Mouse (Mus musculus): ENCODE measurements around the gene Car10. TPM values are rescaled to one million over a fixed set of nuclear protein-coding genes. Genes with fewer than 3 reads are reported as not detected.

Gene Car10
- total RNA-seq, 1 experiment from 2014 or later, result not detected

GRCm38 (mm10) chr11:93137841-93138240 is 40.0 kb downstream of the Car10 start:
- no peak for ATAC-seq (replicated peaks in 1 of 2; ENCODE audit: insufficient read depth in 1 of 2, low FRiP score in 2 of 2, low TSS enrichment in 1 of 2, low read depth in 1 of 2, poor library complexity in 2 of 2, severe bottlenecking in 2 of 2)

GRCm38 (mm10) chr11:93141727-93142126 is 43.9 kb downstream of the Car10 start:
- ATAC-seq (replicated peaks in 1 of 2; ENCODE audit: insufficient read depth in 1 of 2, low FRiP score in 2 of 2, low TSS enrichment in 1 of 2, low read depth in 1 of 2, poor library complexity in 2 of 2, severe bottlenecking in 2 of 2), result no peak

GRCm38 (mm10) chr11:93144544-93144943 is 46.7 kb downstream of the Car10 start:
- no peak for ATAC-seq (replicated peaks in 1 of 2; ENCODE audit: insufficient read depth in 1 of 2, low FRiP score in 2 of 2, low TSS enrichment in 1 of 2, low read depth in 1 of 2, poor library complexity in 2 of 2, severe bottlenecking in 2 of 2)

GRCm38 (mm10) chr11:93154910-93155309 is 57.1 kb downstream of the Car10 start:
- ATAC-seq (replicated peaks in 1 of 2; ENCODE audit: insufficient read depth in 1 of 2, low FRiP score in 2 of 2, low TSS enrichment in 1 of 2, low read depth in 1 of 2, poor library complexity in 2 of 2, severe bottlenecking in 2 of 2), result no peak

GRCm38 (mm10) chr11:93172430-93172829 is 74.6 kb downstream of the Car10 start:
- no peak for ATAC-seq (replicated peaks in 1 of 2; ENCODE audit: insufficient read depth in 1 of 2, low FRiP score in 2 of 2, low TSS enrichment in 1 of 2, low read depth in 1 of 2, poor library complexity in 2 of 2, severe bottlenecking in 2 of 2)

- no peak for ATAC-seq (replicated peaks in 1 of 2; ENCODE audit: insufficient read depth in 1 of 2, low FRiP score in 2 of 2, low TSS enrichment in 1 of 2, low read depth in 1 of 2, poor library complexity in 2 of 2, severe bottlenecking in 2 of 2)
Measured at GRCm38 (mm10) chr11:93173533-93174308, 75.9 kb downstream of the Car10 start.

GRCm38 (mm10) chr11:93185477-93185876 is 87.6 kb downstream of the Car10 start:
- ATAC-seq (replicated peaks in 1 of 2; ENCODE audit: insufficient read depth in 1 of 2, low FRiP score in 2 of 2, low TSS enrichment in 1 of 2, low read depth in 1 of 2, poor library complexity in 2 of 2, severe bottlenecking in 2 of 2), result no peak

GRCm38 (mm10) chr11:93186163-93186562 is 88.3 kb downstream of the Car10 start:
- no peak for ATAC-seq (replicated peaks in 1 of 2; ENCODE audit: insufficient read depth in 1 of 2, low FRiP score in 2 of 2, low TSS enrichment in 1 of 2, low read depth in 1 of 2, poor library complexity in 2 of 2, severe bottlenecking in 2 of 2)

- no peak for ATAC-seq (replicated peaks in 1 of 2; ENCODE audit: insufficient read depth in 1 of 2, low FRiP score in 2 of 2, low TSS enrichment in 1 of 2, low read depth in 1 of 2, poor library complexity in 2 of 2, severe bottlenecking in 2 of 2)
Measured at GRCm38 (mm10) chr11:93188621-93189020, 90.8 kb downstream of the Car10 start.

- no peak for ATAC-seq (replicated peaks in 1 of 2; ENCODE audit: insufficient read depth in 1 of 2, low FRiP score in 2 of 2, low TSS enrichment in 1 of 2, low read depth in 1 of 2, poor library complexity in 2 of 2, severe bottlenecking in 2 of 2)
Measured at GRCm38 (mm10) chr11:93200046-93200445, 102.2 kb downstream of the Car10 start.

GRCm38 (mm10) chr11:93217457-93217856 is 119.6 kb downstream of the Car10 start:
- ATAC-seq (replicated peaks in 1 of 2; ENCODE audit: insufficient read depth in 1 of 2, low FRiP score in 2 of 2, low TSS enrichment in 1 of 2, low read depth in 1 of 2, poor library complexity in 2 of 2, severe bottlenecking in 2 of 2), result no peak

GRCm38 (mm10) chr11:93230057-93230456 is 132.2 kb downstream of the Car10 start:
- no peak for ATAC-seq (replicated peaks in 1 of 2; ENCODE audit: insufficient read depth in 1 of 2, low FRiP score in 2 of 2, low TSS enrichment in 1 of 2, low read depth in 1 of 2, poor library complexity in 2 of 2, severe bottlenecking in 2 of 2)

GRCm38 (mm10) chr11:93249771-93250265 is 152.0 kb downstream of the Car10 start:
- no peak for ATAC-seq (replicated peaks in 1 of 2; ENCODE audit: insufficient read depth in 1 of 2, low FRiP score in 2 of 2, low TSS enrichment in 1 of 2, low read depth in 1 of 2, poor library complexity in 2 of 2, severe bottlenecking in 2 of 2)

GRCm38 (mm10) chr11:93251766-93252165 is 153.9 kb downstream of the Car10 start:
- no peak for ATAC-seq (replicated peaks in 1 of 2; ENCODE audit: insufficient read depth in 1 of 2, low FRiP score in 2 of 2, low TSS enrichment in 1 of 2, low read depth in 1 of 2, poor library complexity in 2 of 2, severe bottlenecking in 2 of 2)

GRCm38 (mm10) chr11:93263979-93264378 is 166.2 kb downstream of the Car10 start:
- ATAC-seq (replicated peaks in 1 of 2; ENCODE audit: insufficient read depth in 1 of 2, low FRiP score in 2 of 2, low TSS enrichment in 1 of 2, low read depth in 1 of 2, poor library complexity in 2 of 2, severe bottlenecking in 2 of 2), result no peak

- ATAC-seq (replicated peaks in 1 of 2; ENCODE audit: insufficient read depth in 1 of 2, low FRiP score in 2 of 2, low TSS enrichment in 1 of 2, low read depth in 1 of 2, poor library complexity in 2 of 2, severe bottlenecking in 2 of 2), result no peak
Measured at GRCm38 (mm10) chr11:93272016-93272415, 174.2 kb downstream of the Car10 start.

GRCm38 (mm10) chr11:93273906-93274305 is 176.1 kb downstream of the Car10 start:
- no peak for ATAC-seq (replicated peaks in 1 of 2; ENCODE audit: insufficient read depth in 1 of 2, low FRiP score in 2 of 2, low TSS enrichment in 1 of 2, low read depth in 1 of 2, poor library complexity in 2 of 2, severe bottlenecking in 2 of 2)

GRCm38 (mm10) chr11:93293661-93294060 is 195.8 kb downstream of the Car10 start:
- ATAC-seq (replicated peaks in 1 of 2; ENCODE audit: insufficient read depth in 1 of 2, low FRiP score in 2 of 2, low TSS enrichment in 1 of 2, low read depth in 1 of 2, poor library complexity in 2 of 2, severe bottlenecking in 2 of 2), result no peak

GRCm38 (mm10) chr11:93309981-93310380 is 212.2 kb downstream of the Car10 start:
- ATAC-seq (replicated peaks in 1 of 2; ENCODE audit: insufficient read depth in 1 of 2, low FRiP score in 2 of 2, low TSS enrichment in 1 of 2, low read depth in 1 of 2, poor library complexity in 2 of 2, severe bottlenecking in 2 of 2), result no peak
